ENCODE assay signal across 14 mouse cellular contexts in the genomic region with DNA sequence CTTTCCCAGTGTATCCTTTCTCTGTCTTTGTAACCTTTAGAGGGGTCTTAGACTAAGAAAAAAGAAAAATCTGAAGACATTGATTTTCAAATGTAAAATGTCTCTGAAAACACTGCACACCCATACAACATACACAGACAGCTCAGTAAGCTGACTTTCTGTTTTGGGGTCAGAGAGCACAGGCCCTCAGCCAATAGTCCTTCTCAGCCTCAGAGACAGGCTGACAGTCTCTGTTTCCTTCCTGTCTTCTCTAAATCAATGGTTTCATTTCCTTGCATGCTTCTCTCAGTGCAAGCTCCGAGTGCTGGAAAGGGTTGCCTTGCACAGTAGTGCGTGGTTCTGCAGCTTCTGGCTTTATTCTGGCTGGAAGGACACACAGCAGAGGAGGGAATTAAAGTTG. TPM values are rescaled to one million over a fixed set of nuclear protein-coding genes. Genes with fewer than 3 reads are reported as not detected.
DNase-seq lines count a peak whose midpoint lies in the region; ATAC-seq and TF ChIP-seq lines count a peak whose summit lies in the region.
"Had no signal": no experiment of that assay in that cellular context is flagged by ENCODE, and none has a peak within 500 bp of the region (broad histone marks: within the 10 kb centered on the region; RNA-seq: fewer than 3 reads in every experiment).

No protein-coding gene starts in this region.

- H3K4me2 ChIP-seq in liver, embryonic 12.5 days: no peak overlapping the region
- no peak overlapping the region for H3K4me2 ChIP-seq in hindbrain, embryonic 12.5 days (replicated peaks)
- H3K4me2 ChIP-seq: lung, embryonic 15.5 days had no signal

- ATAC-seq in liver, embryonic 12.5 days: no peak
- peak; percentile 88 for ATAC-seq in inflammation-experienced regulatory T-cells, adult 6 months
- no peak for ATAC-seq in hindbrain, embryonic 12.5 days (ENCODE audit: low FRiP score)
- ATAC-seq: hindbrain, postnatal 0 days had no signal

- no peak overlapping the region for H3K9ac ChIP-seq in liver, adult 2 months (ENCODE audit: low read depth, low read length)
- H3K9ac ChIP-seq in liver, embryonic 12.5 days: no peak overlapping the region
- H3K9ac ChIP-seq in hindbrain, embryonic 12.5 days: no peak overlapping the region
- H3K9ac ChIP-seq: lung, embryonic 15.5 days had no signal

- no peak for TF ChIP-seq CTCF in liver, adult 2 months (IDR thresholded peaks at IDR 0.05; ENCODE audit: low read depth, low read length)

- no peaks in the 10 kb centered on the region for H3K79me2 ChIP-seq in liver, adult 2 months (ENCODE audit: control insufficient read depth, insufficient read depth, low read length)

- 59% methylated on average over 2 of the region's 2 CpGs for WGBS in liver, adult 2 months
- 37% methylated on average over 2 of the region's 2 CpGs for WGBS in liver, embryonic 12.5 days (ENCODE audit: insufficient replicate concordance)
- 82% methylated on average over 2 of the region's 2 CpGs for WGBS in hindbrain, embryonic 12.5 days

- no peaks in the 10 kb centered on the region for H3K9me3 ChIP-seq in liver, embryonic 12.5 days (replicated peaks)
- no peaks in the 10 kb centered on the region for H3K9me3 ChIP-seq in hindbrain, embryonic 12.5 days (replicated peaks)
- H3K9me3 ChIP-seq: lung, embryonic 15.5 days had no signal

- peaks cover 2% of the 10 kb centered on the region; the same call in 1 of the 2 replicates for H3K4me1 ChIP-seq in liver, adult 2 months (ENCODE audit: control insufficient read depth, insufficient read depth, low read length)
- peaks cover 3% of the 10 kb centered on the region; the same call in 1 of the 2 replicates for H3K4me1 ChIP-seq in liver, embryonic 12.5 days
- H3K4me1 ChIP-seq in hindbrain, embryonic 12.5 days: no peaks in the 10 kb centered on the region
- H3K4me1 ChIP-seq: lung, embryonic 15.5 days had no signal

- no peak overlapping the region for H3K4me3 ChIP-seq in liver, adult 2 months (ENCODE audit: insufficient read depth, low read depth, low read length)
- no peak overlapping the region for H3K4me3 ChIP-seq in liver, embryonic 12.5 days
- H3K4me3 ChIP-seq in hindbrain, embryonic 12.5 days: no peak overlapping the region
- H3K4me3 ChIP-seq: left cerebral cortex, adult 2 months; lung, embryonic 15.5 days had no signal

- H3K36me3 ChIP-seq in liver, adult 2 months (ENCODE audit: control insufficient read depth, insufficient read depth, low read length): no peaks in the 10 kb centered on the region
- H3K36me3 ChIP-seq in liver, embryonic 12.5 days: no peaks in the 10 kb centered on the region
- H3K36me3 ChIP-seq in hindbrain, embryonic 12.5 days: no peaks in the 10 kb centered on the region
- H3K36me3 ChIP-seq: lung, embryonic 15.5 days had no signal

- no peak for TF ChIP-seq POLR2A in liver, adult 2 months (IDR thresholded peaks at IDR 0.05; ENCODE audit: extremely low read depth, insufficient read depth, low read length)

- H3K27ac ChIP-seq in liver, adult 2 months (replicated peaks; ENCODE audit: insufficient read depth, low read depth, low read length): peak overlapping the region; percentile 58; the same call in 1 of the 2 replicates
- H3K27ac ChIP-seq in liver, embryonic 12.5 days: no peak overlapping the region
- no peak overlapping the region for H3K27ac ChIP-seq in hindbrain, embryonic 12.5 days
- H3K27ac ChIP-seq: hindbrain, postnatal 0 days; left cerebral cortex, adult 2 months; lung, embryonic 15.5 days had no signal

- H3K27me3 ChIP-seq in liver, adult 2 months (ENCODE audit: control insufficient read depth, insufficient read depth, low read length): no peaks in the 10 kb centered on the region
- H3K27me3 ChIP-seq in liver, embryonic 12.5 days (replicated peaks): no peaks in the 10 kb centered on the region
- no peaks in the 10 kb centered on the region for H3K27me3 ChIP-seq in hindbrain, embryonic 12.5 days
- H3K27me3 ChIP-seq: lung, embryonic 15.5 days had no signal

- DNase-seq in liver, adult 2 months (ENCODE audit: extremely low read depth, low read depth, low spot score): peak; percentile 49
- peak; percentile 38 for DNase-seq in 416B (ENCODE audit: low read depth)
- peak; percentile 51 for DNase-seq in CD4-positive helper T cell, adult 2 months (ENCODE audit: low read depth, low spot score)
- no peak for DNase-seq in left cerebral cortex, adult 18-20 months (ENCODE audit: low spot score in 2 of 2)
- DNase-seq in cerebellum, postnatal 36 days: no peak
- DNase-seq: adrenal gland, postnatal 25 days; cerebellum, adult 8-10 months; right cerebral cortex, postnatal 14 days had no signal

RNA-seq across cellular contexts. Expression of a gene that starts 21.3 kb away (rescaled TPM):
- total RNA-seq in liver, adult 2 months (2014; rRNA removed): 14.6 and 20.1 TPM in 2 replicates
- polyA plus RNA-seq in liver, adult 2 months (2012; rRNA removed): 2.7 and 3.9 TPM in 2 replicates
- 19.9 and 20.7 TPM in 2 replicates for polyA plus RNA-seq in liver, embryonic 12.5 days (2016; fragmentation: Nextera tagmentation; extraction: Ambion mirVana)
- polyA plus RNA-seq in inflammation-experienced regulatory T-cells, adult 6 months (2017; shearing (Covaris generic)): 100 to 1,000 TPM; 161 to 182 (median 167) TPM
- 1 to 10 TPM; 2.5 TPM for total RNA-seq in left cerebral cortex, adult 18-20 months (2021)
- polyA plus RNA-seq in hindbrain, embryonic 12.5 days (2016; fragmentation: Nextera tagmentation; extraction: Ambion mirVana): 16.5 and 19.7 TPM in 2 replicates

Comparison
In these comparisons a context has a peak if more than half of its experiments do, and no peak if none do; other contexts are left out.
1. DNase-seq: peak in liver, adult 2 months (single experiment), 416B (single experiment) and CD4-positive helper T cell, adult 2 months (single experiment); none in left cerebral cortex, adult 18-20 months (0 of 2) and cerebellum, postnatal 36 days (0 of 2).